Mouse (Mus musculus) liver, adult (tissue): ENCODE results near the gene Ciao1.

ENCODE experiments used
- GATA4 ChIP-seq: IDR thresholded peaks from 2 replicates; pipeline ENCODE4 v1.6.1; 2014; ENCODE audit warnings: mild to moderate bottlenecking, low read length; ENCODE audit not compliant: insufficient replicate concordance

Gene Ciao1

GRCm38 (mm10) chr2:127247592-127248333, at the start of gene Ciao1, which contains the start of gene Tmem127:
Gene Ciao1, minus strand, starts transcription at chr2:127247816.
Gene Tmem127, plus strand, starts transcription at chr2:127247908.
- no peak for TF ChIP-seq GATA4

GRCm38 (mm10) chr2:127297001-127297805, 49.6 kb upstream of the Ciao1 start:
- no peak for TF ChIP-seq GATA4

GRCm38 (mm10) chr2:127292250-127292649, 44.6 kb upstream of the Ciao1 start:
- TF ChIP-seq GATA4 = no peak

GRCm38 (mm10) chr2:127278162-127278561, 30.5 kb upstream of the Ciao1 start:
- no peak for TF ChIP-seq GATA4

GRCm38 (mm10) chr2:127275551-127276320, 28.1 kb upstream of the Ciao1 start:
- TF ChIP-seq GATA4 = no peak

- TF ChIP-seq GATA4 = no peak
These were observed 27.0 kb upstream of the Ciao1 start for GRCm38 (mm10) chr2:127274590-127274989.

- TF ChIP-seq GATA4 = no peak
These were observed 25.2 kb upstream of the Ciao1 start for GRCm38 (mm10) chr2:127272806-127273205.

GRCm38 (mm10) chr2:127271042-127271515, 23.5 kb upstream of the Ciao1 start:
- no peak for TF ChIP-seq GATA4

- no peak for TF ChIP-seq GATA4
These were observed 22.9 kb upstream of the Ciao1 start for GRCm38 (mm10) chr2:127270300-127271041.

GRCm38 (mm10) chr2:127269491-127270299, 22.1 kb upstream of the Ciao1 start, which contains the start of gene Stard7:
Gene Stard7, plus strand, starts transcription at chr2:127270218.
- no peak; the same call in 1 of the 2 replicates for TF ChIP-seq GATA4

- no peak for TF ChIP-seq GATA4
These were observed 20.2 kb upstream of the Ciao1 start for GRCm38 (mm10) chr2:127267854-127268253.

GRCm38 (mm10) chr2:127262480-127262879, 14.9 kb upstream of the Ciao1 start:
- TF ChIP-seq GATA4 = no peak

GRCm38 (mm10) chr2:127259340-127259739, 11.7 kb upstream of the Ciao1 start:
- TF ChIP-seq GATA4 = no peak

GRCm38 (mm10) chr2:127255294-127255693, 7.7 kb upstream of the Ciao1 start:
- no peak for TF ChIP-seq GATA4
